Mouse (Mus musculus) monocyte, adult 5-6 weeks (primary cell): ENCODE results near the gene Birc6. TPM values are rescaled to one million over a fixed set of nuclear protein-coding genes. Genes with fewer than 3 reads are reported as not detected.

ENCODE experiments used
- total RNA-seq: library from RNA; stranded (forward); fragments of 200-1000, 200-491, 200-594 nt; gene quantifications from 3 replicates; pipeline ENCODE4 v1.2.3, GENCODE M21; 2017

Gene Birc6
- total RNA-seq, 1 experiment from 2014 or later = 222 TPM

Other genes starting within 250 kb of the Birc6 start
- 31.5 to 57.2 TPM (median 39.3 TPM) in 3 replicates for gene Memo1, start 232.8 kb upstream of the Birc6 start, total RNA-seq
- gene Dpy30, start 204.4 kb upstream of the Birc6 start, total RNA-seq = 18.9 to 40.3 TPM (median 27.6 TPM) in 3 replicates
- 44.4 to 55.2 TPM (median 54.8 TPM) in 3 replicates for gene Spast, start 189.3 kb upstream of the Birc6 start, total RNA-seq
- 9.7 to 17.0 TPM (median 10.1 TPM) in 3 replicates for gene Slc30a6, start 132.7 kb upstream of the Birc6 start, total RNA-seq
- gene Nlrc4, start 69.2 kb upstream of the Birc6 start, total RNA-seq = 16.7 to 19.4 TPM (median 18.0 TPM) in 3 replicates
- 67.2 to 82.9 TPM (median 81.1 TPM) in 3 replicates for gene Yipf4, start 38.8 kb upstream of the Birc6 start, total RNA-seq
- 11.5 to 23.4 TPM (median 16.9 TPM) in 3 replicates for gene Ttc27, start 189.4 kb downstream of the Birc6 start, total RNA-seq